Mouse (Mus musculus) hindbrain, embryonic 14.5 days (tissue): ENCODE results near the gene Gmds. TPM values are rescaled to one million over a fixed set of nuclear protein-coding genes. Genes with fewer than 3 reads are reported as not detected.

Source experiments
- ATAC-seq: fragments of 200-750 bp; cut with Nextera tagmentation; 2 replicates; pipeline ENCODE4 v1.8.0; 2017; ENCODE audit warnings: moderate number of reproducible peaks, mild to moderate bottlenecking, moderate TSS enrichment, moderate library complexity; ENCODE audit not compliant: low FRiP score
- DNase-seq: peaks from one replicate; pipeline ENCODE4 v3.0.0-alpha.2; 2015; ENCODE audit warnings: low spot score
- H3K27ac ChIP-seq: fragments of 300-500 bp; sonication (generic); 2 replicates; pipeline ENCODE4 v1.5.1; 2014; ENCODE audit warnings: mild to moderate bottlenecking, moderate library complexity
- H3K27me3 ChIP-seq: fragments of 300-500 bp; sonication (generic); 2 replicates; pipeline ENCODE4 v1.6.1; 2014; ENCODE audit warnings: mild to moderate bottlenecking, low read length, mixed read lengths; ENCODE audit not compliant: control insufficient read depth, insufficient read depth
- H3K36me3 ChIP-seq: fragments of 300-500 bp; sonication (generic); replicated peaks from 2 replicates; pipeline ENCODE4 v1.6.1; 2014; ENCODE audit not compliant: control insufficient read depth, insufficient read depth
- H3K4me1 ChIP-seq: fragments of 300-500 bp; sonication (generic); replicated peaks from 2 replicates; pipeline ENCODE4 v1.6.1; 2014; ENCODE audit warnings: antibody characterized with exemption, low read length, mixed read lengths; ENCODE audit not compliant: control insufficient read depth, insufficient read depth
- H3K4me2 ChIP-seq: fragments of 300-500 bp; sonication (generic); replicated peaks from 2 replicates; pipeline ENCODE4 v1.6.1; 2014; ENCODE audit warnings: mild to moderate bottlenecking, moderate library complexity
- H3K4me3 ChIP-seq: fragments of 300-500 bp; sonication (generic); replicated peaks from 2 replicates; pipeline ENCODE4 v1.5.1; 2014; ENCODE audit warnings: mild to moderate bottlenecking, low read length
- H3K9ac ChIP-seq: fragments of 300-500 bp; sonication (generic); 2 replicates; pipeline ENCODE4 v1.6.1; 2014
- H3K9me3 ChIP-seq: fragments of 300-500 bp; sonication (generic); 2 replicates; pipeline ENCODE4 v1.6.1; 2016; ENCODE audit warnings: low read length; ENCODE audit not compliant: control insufficient read depth
- WGBS: fragments of 180-500 bp; shearing (Covaris S2); extraction: QIAGEN DNeasy Blood & Tissue Kit; methylation state at CpG from one replicate; pipeline ENCODE4 v1.1.7; 2014; 5-methylcytosine and 5-hydroxymethylcytosine counted together
- polyA plus RNA-seq: library from polyadenylated mRNA; unstranded; fragments of >200 nt; fragmentation: Nextera tagmentation; extraction: Ambion mirVana; gene quantifications from 2 replicates; pipeline ENCODE4 v1.2.1, GENCODE M21; 2014

The Gmds gene
- polyA plus RNA-seq, 1 experiment from 2014 or later = 39.8 TPM

GRCm38 (mm10) chr13:31800581-31801576, 537.7 kb downstream of the Gmds start:
- DNase-seq = peak; percentile 83
- no peaks in the 10 kb centered on the region for H3K9me3 ChIP-seq
- peak overlapping the region; percentile 20 for H3K4me3 ChIP-seq
- no peaks in the 10 kb centered on the region for H3K4me1 ChIP-seq
- peaks cover 79% of the 10 kb centered on the region for H3K27me3 ChIP-seq
- H3K4me2 ChIP-seq = peak overlapping the region; percentile 52
- WGBS = 2% methylated on average over 43 of the region's 43 CpGs
- ATAC-seq = peak; percentile 86
- no peak overlapping the region for H3K9ac ChIP-seq
- H3K36me3 ChIP-seq = no peaks in the 10 kb centered on the region
- H3K27ac ChIP-seq = no peak overlapping the region

GRCm38 (mm10) chr13:31798075-31798474, 540.5 kb downstream of the Gmds start:
- H3K4me2 ChIP-seq = no peak overlapping the region

DNA sequence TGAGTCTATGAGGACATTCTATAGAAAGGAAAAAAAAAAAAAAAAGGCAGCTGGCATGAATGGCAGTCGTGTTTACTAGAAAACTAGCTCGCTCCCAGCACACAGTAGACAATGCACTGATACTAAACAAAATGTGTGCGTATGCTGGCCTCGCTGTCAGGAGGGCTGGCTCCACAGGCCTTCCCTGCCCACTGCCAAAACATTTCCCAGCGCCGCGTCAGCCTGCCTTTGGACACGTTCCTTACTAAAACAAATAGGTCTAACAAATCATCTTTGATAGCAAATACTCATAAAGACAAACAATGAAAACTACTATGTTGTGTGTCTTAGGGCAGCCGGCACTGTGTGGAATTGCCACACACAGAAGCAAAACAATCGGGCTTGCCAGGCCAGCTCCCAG, 541.2 kb downstream of the Gmds start:
- Histone ChIP-seq H3K36me3 (no peaks in the 10 kb centered on the region), H3K9ac (no peak overlapping the region), H3K4me3 (no peak overlapping the region), H3K9me3 (no peaks in the 10 kb centered on the region), H3K27me3 (peaks cover 52% of the 10 kb centered on the region), H3K4me1 (no peaks in the 10 kb centered on the region), H3K27ac (no peak overlapping the region), H3K4me2 (no peak overlapping the region)
- ATAC-seq (no peak), DNase-seq (no peak)
- WGBS = 48% methylated on average over 10 of the region's 10 CpGs

More at GRCm38 (mm10) chr13:31798075-31798474, 540.5 kb downstream of the Gmds start:
- ATAC-seq = no peak
- peaks cover 56% of the 10 kb centered on the region for H3K27me3 ChIP-seq
- no peak overlapping the region for H3K4me3 ChIP-seq
- H3K4me1 ChIP-seq = no peaks in the 10 kb centered on the region
- H3K27ac ChIP-seq = 0 out of 2 replicates have a peak overlapping the region, but pooled peaks have one; percentile 20
- H3K9me3 ChIP-seq = no peaks in the 10 kb centered on the region
- DNase-seq = no peak
- WGBS = 39% methylated on average over 9 of the region's 9 CpGs
- H3K36me3 ChIP-seq = no peaks in the 10 kb centered on the region
- H3K9ac ChIP-seq = no peak overlapping the region

GRCm38 (mm10) chr13:31793163-31793562, 545.4 kb downstream of the Gmds start:
- 63% methylated on average over 5 of the region's 5 CpGs for WGBS
- Histone ChIP-seq H3K4me1 (no peaks in the 10 kb centered on the region), H3K27ac (no peak overlapping the region), H3K36me3 (no peaks in the 10 kb centered on the region), H3K4me3 (no peak overlapping the region), H3K27me3 (peaks cover 10% of the 10 kb centered on the region), H3K9me3 (no peaks in the 10 kb centered on the region), H3K4me2 (no peak overlapping the region; the same call in 1 of the 2 replicates), H3K9ac (no peak overlapping the region)
- DNase-seq = no peak
- ATAC-seq = no peak

DNA sequence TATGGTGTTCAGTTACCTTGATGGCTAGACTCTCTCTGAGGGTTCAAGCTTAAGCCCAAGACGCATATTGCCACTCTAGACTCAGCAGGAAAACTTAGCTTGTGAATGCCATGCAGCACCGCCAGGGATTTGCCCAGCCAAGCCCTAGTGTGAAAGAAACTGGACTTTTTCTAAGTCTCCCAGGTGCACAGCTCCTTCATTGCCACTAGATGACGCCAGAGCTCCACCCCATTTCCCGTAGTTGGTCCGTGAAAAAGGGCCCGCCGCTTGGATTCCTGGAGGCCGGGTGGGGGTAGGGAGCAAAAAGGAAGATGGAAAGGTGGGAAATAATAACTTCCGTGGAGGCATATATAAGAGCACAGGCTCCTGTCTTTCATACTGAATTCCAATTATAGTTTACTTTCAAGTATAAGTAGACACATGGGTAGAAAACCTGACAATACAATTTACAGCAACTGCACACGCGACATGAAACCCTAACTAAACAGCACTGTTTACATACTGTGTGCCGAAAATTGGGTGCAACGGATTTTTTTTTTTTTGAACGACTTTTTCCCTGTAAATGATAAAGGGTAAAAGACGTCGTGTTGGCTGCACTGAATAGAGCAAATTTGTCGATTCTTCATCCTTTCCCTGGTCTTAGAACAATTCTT, 545.9 kb downstream of the Gmds start:
- DNase-seq (peak; percentile 81), ATAC-seq (peak; percentile 74)
- 21% methylated on average over 17 of the region's 17 CpGs for WGBS
- no peak overlapping the region for H3K27ac ChIP-seq
- H3K36me3 ChIP-seq = no peaks in the 10 kb centered on the region
- peaks cover 7% of the 10 kb centered on the region for H3K27me3 ChIP-seq
- no peaks in the 10 kb centered on the region for H3K9me3 ChIP-seq
- H3K9ac ChIP-seq = no peak overlapping the region
- H3K4me3 ChIP-seq = no peak overlapping the region
- H3K4me1 ChIP-seq = no peaks in the 10 kb centered on the region
- peak overlapping the region; percentile 25 for H3K4me2 ChIP-seq

DNA sequence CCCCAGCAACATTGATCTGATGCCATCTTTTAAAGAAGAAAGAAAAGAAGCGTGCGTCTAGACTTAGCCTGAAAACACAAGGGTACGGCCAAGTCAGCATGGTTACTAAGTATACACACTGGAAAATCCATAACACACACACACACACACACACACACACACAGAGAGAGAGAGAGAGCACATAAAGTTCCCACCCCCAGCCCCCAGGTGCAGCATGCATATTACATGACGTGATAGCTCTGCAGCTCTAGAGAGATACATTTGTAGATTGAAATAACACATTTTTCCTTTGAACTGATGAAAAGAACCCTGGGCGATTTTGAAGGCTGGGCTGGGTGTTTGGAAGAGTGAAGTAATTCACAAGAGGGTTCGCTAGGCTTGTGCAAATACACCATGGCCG, 553.8 kb downstream of the Gmds start:
- H3K9me3 ChIP-seq = no peaks in the 10 kb centered on the region
- H3K4me2 ChIP-seq = no peak overlapping the region
- DNase-seq (no peak), ATAC-seq (no peak)
- no peak overlapping the region for H3K4me3 ChIP-seq
- H3K27me3 ChIP-seq = no peaks in the 10 kb centered on the region
- no peaks in the 10 kb centered on the region for H3K4me1 ChIP-seq
- H3K9ac ChIP-seq = no peak overlapping the region
- no peak overlapping the region for H3K27ac ChIP-seq
- H3K36me3 ChIP-seq = no peaks in the 10 kb centered on the region
- 91% methylated on average over 7 of the region's 7 CpGs for WGBS

GRCm38 (mm10) chr13:31782063-31782462, 556.5 kb downstream of the Gmds start:
- Histone ChIP-seq H3K4me2 (no peak overlapping the region), H3K36me3 (no peaks in the 10 kb centered on the region), H3K4me3 (no peak overlapping the region), H3K27ac (no peak overlapping the region), H3K9me3 (no peaks in the 10 kb centered on the region), H3K4me1 (no peaks in the 10 kb centered on the region), H3K9ac (no peak overlapping the region), H3K27me3 (no peaks in the 10 kb centered on the region)
- ATAC-seq = no peak
- 93% methylated on average over 2 of the region's 2 CpGs for WGBS
- no peak for DNase-seq

DNA sequence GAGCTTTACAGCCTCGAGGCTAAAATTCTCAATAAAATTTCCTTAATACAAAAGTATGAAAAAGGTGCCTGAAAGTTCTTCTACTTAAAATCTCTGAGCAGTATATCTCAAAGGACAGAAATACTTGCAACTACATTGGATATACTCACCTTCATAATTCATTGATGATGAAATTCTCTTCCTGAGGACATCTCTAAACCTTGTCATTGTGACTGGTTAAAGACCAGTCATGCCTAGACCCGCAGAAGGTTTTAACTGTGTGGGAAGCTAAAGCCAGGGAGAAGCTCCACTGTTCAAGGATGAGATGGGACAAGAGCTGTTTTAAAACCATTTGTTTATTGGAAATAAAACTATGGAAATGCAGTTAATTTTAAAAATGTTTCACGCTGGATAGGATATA, 558.2 kb downstream of the Gmds start:
- no peak overlapping the region for H3K4me3 ChIP-seq
- H3K36me3 ChIP-seq = no peaks in the 10 kb centered on the region
- H3K27ac ChIP-seq = no peak overlapping the region
- no peak overlapping the region for H3K9ac ChIP-seq
- no peaks in the 10 kb centered on the region for H3K27me3 ChIP-seq
- no peak for DNase-seq
- H3K4me1 ChIP-seq = no peaks in the 10 kb centered on the region
- no peak overlapping the region for H3K4me2 ChIP-seq
- WGBS = 98% methylated on average over 3 of the region's 3 CpGs
- no peak for ATAC-seq
- no peaks in the 10 kb centered on the region for H3K9me3 ChIP-seq

GRCm38 (mm10) chr13:31779281-31779981, 559.1 kb downstream of the Gmds start:
- Histone ChIP-seq H3K4me3 (no peak overlapping the region), H3K36me3 (no peaks in the 10 kb centered on the region), H3K9me3 (no peaks in the 10 kb centered on the region), H3K4me2 (no peak overlapping the region), H3K4me1 (no peaks in the 10 kb centered on the region), H3K27ac (no peak overlapping the region), H3K27me3 (no peaks in the 10 kb centered on the region), H3K9ac (no peak overlapping the region)
- DNase-seq (no peak), ATAC-seq (no peak)
- 73% methylated on average over 17 of the region's 17 CpGs for WGBS
